Mouse (Mus musculus): ENCODE measurements around the gene Lmln.
"Not testable (repeated sequence)": the region's sequence is repeated elsewhere in the genome, so short reads cannot be mapped to it uniquely, and the experiment has no call there.

Gene Lmln

GRCm38 (mm10) chr16:33062024-33062681 is at the start of gene Lmln:
TSS of gene Lmln (plus strand) at chr16:33062521.
- DNase-seq = peak; percentile 62

GRCm38 (mm10) chr16:33013801-33014200 is 48.5 kb upstream of the Lmln start:
- DNase-seq = no peak

GRCm38 (mm10) chr16:33014921-33015320 is 47.4 kb upstream of the Lmln start:
- DNase-seq = no peak

GRCm38 (mm10) chr16:33015396-33015907 is 46.9 kb upstream of the Lmln start:
- no peak for DNase-seq

- DNase-seq = no peak
These were observed 46.3 kb upstream of the Lmln start for GRCm38 (mm10) chr16:33015986-33016385.

- DNase-seq = no peak
These were observed 44.5 kb upstream of the Lmln start for GRCm38 (mm10) chr16:33017677-33018349.

- DNase-seq = no peak
These were observed 43.1 kb upstream of the Lmln start for GRCm38 (mm10) chr16:33019117-33019770.

GRCm38 (mm10) chr16:33021381-33021780 is 40.9 kb upstream of the Lmln start:
- DNase-seq = no peak

GRCm38 (mm10) chr16:33023750-33024149 is 38.6 kb upstream of the Lmln start:
- DNase-seq = peak; percentile 87

- no peak for DNase-seq
These were observed 37.7 kb upstream of the Lmln start for GRCm38 (mm10) chr16:33024456-33025104.

- DNase-seq = peak; percentile 20
These were observed 36.0 kb upstream of the Lmln start for GRCm38 (mm10) chr16:33026357-33026756.

GRCm38 (mm10) chr16:33036006-33036405 is 26.3 kb upstream of the Lmln start:
- DNase-seq = no peak

GRCm38 (mm10) chr16:33042682-33043081 is 19.6 kb upstream of the Lmln start:
- no peak for DNase-seq

GRCm38 (mm10) chr16:33043268-33043667 is 19.1 kb upstream of the Lmln start:
- DNase-seq = peak; percentile 26

GRCm38 (mm10) chr16:33048004-33048403 is 14.3 kb upstream of the Lmln start:
- DNase-seq = no peak

GRCm38 (mm10) chr16:33048686-33049085 is 13.6 kb upstream of the Lmln start:
- no peak for DNase-seq

GRCm38 (mm10) chr16:33049809-33050208 is 12.5 kb upstream of the Lmln start:
- DNase-seq = no peak

GRCm38 (mm10) chr16:33053141-33053540 is 9.2 kb upstream of the Lmln start:
- DNase-seq = no peak

GRCm38 (mm10) chr16:33054927-33055326 is 7.4 kb upstream of the Lmln start:
- DNase-seq = not testable (repeated sequence)

- peak; percentile 14 for DNase-seq
These were observed 6.7 kb upstream of the Lmln start for GRCm38 (mm10) chr16:33055655-33056054.

- peak; percentile 91 for DNase-seq
These were observed 6.1 kb upstream of the Lmln start, which contains the start of the genes Iqcg and Rpl35a for GRCm38 (mm10) chr16:33056095-33056785. TSS of gene Iqcg (minus strand) at chr16:33056218. TSS of gene Rpl35a (plus strand) at chr16:33056453.

- DNase-seq = no peak
These were observed 5.5 kb upstream of the Lmln start for GRCm38 (mm10) chr16:33056786-33057185.
